Mouse (Mus musculus) kidney, adult 18-20 months (tissue): ENCODE measurements at regions not wholly inside any gene's neighbourhood (a gene's known extent, or its start where the extent isn't known, plus 50 kb on each side); places are given as distances from the start of the nearest gene placed in this dataset.

Experiments used
- DNase-seq: peaks from one replicate; pipeline ENCODE4 v3.0.0; 2021

GRCm38 (mm10) chr11:112017906-112018305 is 764.1 kb upstream of the Sox9 start:
- DNase-seq: no peak

DNA sequence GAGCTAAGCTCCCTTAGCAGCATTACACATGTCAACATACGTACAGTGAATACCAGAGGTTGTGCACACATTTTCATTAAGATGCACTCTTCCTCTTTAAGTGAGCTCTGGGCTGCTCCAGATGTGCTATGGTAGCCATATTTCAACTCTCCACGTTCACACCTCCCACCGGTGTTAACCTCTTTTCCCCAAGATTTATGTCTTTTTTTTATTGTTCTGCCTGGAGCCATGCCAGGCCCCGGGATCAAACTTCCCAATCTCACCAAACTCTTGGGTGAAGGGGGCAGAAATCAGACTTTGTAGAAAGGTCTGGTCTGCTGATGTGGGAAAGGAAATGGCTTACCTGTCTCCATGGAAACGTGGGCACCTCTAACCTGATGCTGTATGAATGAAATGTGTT is 754.0 kb upstream of the Sox9 start:
- no peak for DNase-seq

DNA sequence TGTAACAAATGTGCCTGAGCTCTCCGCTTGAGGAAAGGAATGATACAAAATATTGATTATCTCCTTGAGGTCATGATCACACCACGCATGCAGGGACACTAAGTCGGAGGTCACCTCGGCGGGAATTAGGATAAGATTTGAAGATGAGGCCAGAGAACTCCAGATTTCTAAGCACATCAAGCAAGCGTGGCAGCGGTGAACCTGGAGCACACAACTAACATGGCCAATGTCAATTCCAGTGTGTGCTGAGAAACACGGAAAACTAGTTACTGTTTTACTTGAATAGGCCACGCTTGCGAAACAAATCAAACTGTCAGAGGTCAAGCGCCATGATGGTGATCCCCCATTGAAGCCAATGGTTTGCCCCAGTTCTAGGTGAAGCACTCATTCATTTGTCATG is 743.3 kb upstream of the Sox9 start:
- no peak for DNase-seq

DNA sequence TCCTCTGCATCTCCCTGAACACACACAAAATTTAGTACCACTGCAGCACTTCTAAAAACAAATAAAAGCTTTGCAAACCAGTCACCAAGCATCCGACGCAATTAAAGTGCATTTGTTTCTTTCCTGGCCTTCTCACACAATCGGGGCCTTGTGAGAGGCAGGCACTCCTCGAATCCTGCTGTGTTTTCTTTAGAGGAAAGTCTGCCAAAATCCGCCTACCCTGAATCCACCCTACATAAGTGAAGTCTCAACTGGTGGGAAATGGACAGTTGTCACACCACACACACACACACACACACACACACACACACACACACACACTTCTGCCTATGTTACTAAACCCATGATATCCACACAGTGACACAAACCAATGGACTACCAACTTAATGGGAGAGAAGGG is 737.6 kb upstream of the Sox9 start:
- no peak for DNase-seq

- DNase-seq: no peak
These were observed 736.7 kb upstream of the Sox9 start for GRCm38 (mm10) chr11:112045353-112045752.

GRCm38 (mm10) chr11:112050362-112050761 is 731.7 kb upstream of the Sox9 start:
- no peak for DNase-seq

GRCm38 (mm10) chr11:112055591-112055990 is 726.4 kb upstream of the Sox9 start:
- DNase-seq: peak; percentile 68

DNA sequence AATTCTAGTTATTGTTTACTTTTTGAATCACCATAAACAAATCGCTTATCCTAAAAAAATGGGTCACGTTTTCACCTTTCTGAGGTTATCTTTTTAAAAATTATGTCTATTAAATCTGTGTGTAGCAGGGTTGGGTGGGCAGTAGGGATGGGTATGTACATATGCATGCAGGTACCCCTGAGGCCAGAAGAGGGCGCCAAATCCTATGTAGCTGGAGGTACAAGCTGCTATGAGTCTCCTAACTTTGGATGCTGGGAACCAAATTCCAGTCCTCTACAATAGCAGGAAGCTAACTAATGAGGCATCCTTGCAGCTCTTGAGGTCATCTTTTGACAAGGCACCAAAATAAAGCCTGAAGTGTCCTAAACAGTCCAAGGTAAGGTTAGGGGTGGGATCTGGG is 714.8 kb upstream of the Sox9 start:
- no peak for DNase-seq

DNA sequence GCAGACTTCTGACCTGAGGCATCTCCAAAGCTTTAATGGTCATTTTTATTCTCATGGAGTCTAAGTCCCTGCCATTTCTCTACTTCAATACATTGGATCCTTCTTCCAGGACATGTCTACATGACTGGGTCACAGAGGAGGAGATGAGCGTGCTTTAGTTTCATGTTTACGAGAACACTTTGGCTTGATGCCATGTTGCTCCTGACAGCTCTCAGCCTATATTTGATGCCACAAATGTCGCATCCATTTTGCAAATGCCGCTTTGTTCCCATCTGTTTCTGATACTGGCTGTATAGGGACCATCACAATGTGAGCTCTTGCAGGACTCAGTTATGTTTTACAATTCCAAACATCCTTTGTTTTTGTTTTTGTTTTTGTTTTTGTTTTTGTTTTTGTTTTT is 713.2 kb upstream of the Sox9 start:
- no peak for DNase-seq

DNA sequence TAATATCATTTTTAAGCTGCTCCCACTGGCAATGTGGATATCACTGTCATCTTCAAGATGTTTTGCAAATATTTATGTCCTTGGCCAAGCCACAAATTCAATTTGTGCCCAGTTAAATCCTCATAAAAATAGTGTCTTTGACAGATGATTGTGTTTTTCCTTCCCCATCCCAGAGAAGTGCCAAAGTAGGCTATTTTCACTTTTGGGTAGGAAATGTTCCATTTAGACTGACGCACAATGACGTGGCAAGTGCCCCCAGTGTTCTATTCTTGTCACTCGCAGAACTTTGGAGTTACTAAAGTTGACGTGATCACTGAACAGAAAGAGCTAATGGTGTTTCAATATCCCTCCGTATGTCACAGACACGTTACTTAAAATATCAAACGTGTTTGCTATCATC is 710.5 kb upstream of the Sox9 start:
- DNase-seq: no peak

GRCm38 (mm10) chr11:112081386-112081785 is 700.6 kb upstream of the Sox9 start:
- DNase-seq: no peak

- DNase-seq: no peak
These were observed 699.0 kb upstream of the Sox9 start for GRCm38 (mm10) chr11:112083019-112083418.

GRCm38 (mm10) chr11:112092168-112092567 is 689.9 kb upstream of the Sox9 start:
- DNase-seq: no peak

DNA sequence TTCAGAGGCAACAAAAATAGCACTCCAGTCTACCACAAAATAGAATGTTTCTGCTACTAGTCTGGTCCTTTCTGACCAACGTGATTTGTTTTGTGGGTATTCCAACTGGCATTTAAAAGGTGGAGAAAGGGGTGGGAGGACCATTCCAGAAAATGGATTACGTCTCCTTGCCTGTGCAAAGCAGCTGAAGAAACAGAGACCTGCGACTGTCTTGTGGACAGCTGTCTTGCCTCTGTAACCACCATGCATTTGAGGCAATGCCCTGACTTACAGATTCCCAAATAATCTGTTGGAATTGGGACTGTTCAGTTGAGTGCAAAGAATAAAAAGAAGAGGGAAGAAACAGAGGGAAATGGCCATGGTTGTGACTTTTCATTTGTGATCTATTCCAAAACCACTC is 687.0 kb upstream of the Sox9 start:
- no peak for DNase-seq

GRCm38 (mm10) chr11:112098161-112098560 is 683.9 kb upstream of the Sox9 start:
- DNase-seq: no peak

GRCm38 (mm10) chr11:112103252-112103651 is 678.8 kb upstream of the Sox9 start:
- no peak for DNase-seq

GRCm38 (mm10) chr11:112106891-112107290 is 675.1 kb upstream of the Sox9 start:
- DNase-seq: no peak

GRCm38 (mm10) chr11:112107314-112107713 is 674.7 kb upstream of the Sox9 start:
- no peak for DNase-seq

DNA sequence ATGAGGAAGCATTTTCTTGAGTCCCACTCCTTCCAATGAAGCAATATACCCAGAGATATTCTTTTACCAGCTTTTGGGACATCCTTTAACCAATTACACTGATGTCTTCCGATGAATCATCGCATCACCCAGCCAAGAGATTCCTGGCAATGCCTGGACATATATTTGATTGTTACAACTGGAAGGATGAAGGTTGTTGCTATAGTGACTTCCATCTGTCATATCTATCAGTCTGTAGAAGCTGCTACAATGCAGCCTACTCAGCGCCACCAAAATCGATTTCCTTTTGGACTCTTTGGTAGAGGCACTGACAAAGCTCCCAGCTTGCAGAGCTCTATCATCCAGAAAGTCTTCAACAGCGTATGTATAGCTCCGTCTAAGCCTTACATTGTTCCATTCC is 661.0 kb upstream of the Sox9 start:
- DNase-seq: no peak

- no peak for DNase-seq
These were observed 660.2 kb upstream of the Sox9 start for GRCm38 (mm10) chr11:112121831-112122230.

- DNase-seq: no peak
These were observed 656.6 kb upstream of the Sox9 start for GRCm38 (mm10) chr11:112125249-112125933.

DNA sequence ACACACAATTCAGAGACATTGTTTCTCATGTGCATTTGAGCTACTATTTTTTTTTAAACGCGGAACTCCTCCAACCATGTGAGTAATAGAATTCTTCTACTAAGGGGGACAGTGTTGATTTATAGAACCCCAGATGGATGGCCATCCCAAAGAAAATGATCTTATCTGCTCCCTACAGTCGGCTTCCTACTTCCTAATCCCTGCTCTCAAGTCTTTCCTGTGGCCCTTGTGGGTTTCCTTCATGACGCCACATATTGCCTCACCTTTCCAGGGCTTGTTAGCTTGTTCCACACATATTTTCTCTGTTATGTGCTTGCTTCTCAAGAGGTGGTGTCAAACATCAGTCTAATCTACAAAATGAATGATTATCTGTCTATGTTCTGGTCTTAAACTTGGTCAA is 651.9 kb upstream of the Sox9 start:
- DNase-seq: no peak

GRCm38 (mm10) chr11:112137401-112138020 is 644.5 kb upstream of the Sox9 start:
- DNase-seq: no peak

DNA sequence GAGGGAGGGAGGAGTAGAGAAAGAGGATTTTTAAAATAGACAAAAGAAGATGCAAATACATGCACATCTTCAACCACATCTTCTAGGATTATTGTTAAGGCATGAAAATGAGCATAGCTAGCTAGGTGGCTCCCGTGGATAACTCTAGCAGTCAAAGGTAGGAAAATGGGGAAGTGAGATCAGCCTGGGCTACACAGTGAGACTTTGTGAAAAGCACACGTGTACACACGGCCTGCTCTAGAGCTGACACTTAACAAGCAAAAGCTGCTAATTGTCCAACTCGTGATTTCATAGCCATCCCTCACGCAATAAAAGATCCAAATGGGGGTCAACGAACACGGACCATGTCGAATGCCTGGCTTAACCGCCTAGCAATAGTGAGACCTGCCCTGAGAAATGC is 642.0 kb upstream of the Sox9 start:
- no peak for DNase-seq

- no peak for DNase-seq
These were observed 641.5 kb upstream of the Sox9 start for GRCm38 (mm10) chr11:112140495-112140894.
